Mouse (Mus musculus) right cerebral cortex, adult 18-20 months (tissue): ENCODE data around the gene Pdzd2.
A peak's percentile ranks its signal among the peaks of the same experiment; 100 is the strongest.
"Not testable (repeated sequence)": the region's sequence is repeated elsewhere in the genome, so short reads cannot be mapped to it uniquely, and the experiment has no call there.

ENCODE experiments used
- DNase-seq: peaks from one replicate; pipeline ENCODE4 v3.0.0; 2022; ENCODE audit warnings: mixed read lengths

The Pdzd2 gene

DNA sequence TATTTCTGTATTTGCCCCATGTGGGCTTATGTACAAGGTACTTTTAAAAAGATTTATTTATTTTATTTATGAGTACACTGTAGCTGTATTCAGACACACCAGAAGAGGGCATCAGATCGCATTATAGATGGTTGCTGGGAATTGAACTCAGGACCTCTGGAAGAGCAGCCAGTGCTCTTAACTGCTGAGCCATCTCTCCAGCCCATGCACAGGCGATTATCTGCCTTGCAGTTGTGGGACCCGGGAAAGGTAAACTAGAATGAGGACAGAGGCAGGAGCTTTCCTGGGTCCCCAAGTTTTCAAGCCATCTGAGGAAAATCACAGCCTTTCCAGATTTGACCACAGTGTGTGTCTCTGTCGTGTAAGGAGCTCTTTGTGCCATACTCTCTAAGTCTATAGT, 370.9 kb downstream of the Pdzd2 start:
- DNase-seq, result no peak

GRCm38 (mm10) chr15:12368357-12368756, 371.4 kb downstream of the Pdzd2 start:
- DNase-seq, result no peak

DNA sequence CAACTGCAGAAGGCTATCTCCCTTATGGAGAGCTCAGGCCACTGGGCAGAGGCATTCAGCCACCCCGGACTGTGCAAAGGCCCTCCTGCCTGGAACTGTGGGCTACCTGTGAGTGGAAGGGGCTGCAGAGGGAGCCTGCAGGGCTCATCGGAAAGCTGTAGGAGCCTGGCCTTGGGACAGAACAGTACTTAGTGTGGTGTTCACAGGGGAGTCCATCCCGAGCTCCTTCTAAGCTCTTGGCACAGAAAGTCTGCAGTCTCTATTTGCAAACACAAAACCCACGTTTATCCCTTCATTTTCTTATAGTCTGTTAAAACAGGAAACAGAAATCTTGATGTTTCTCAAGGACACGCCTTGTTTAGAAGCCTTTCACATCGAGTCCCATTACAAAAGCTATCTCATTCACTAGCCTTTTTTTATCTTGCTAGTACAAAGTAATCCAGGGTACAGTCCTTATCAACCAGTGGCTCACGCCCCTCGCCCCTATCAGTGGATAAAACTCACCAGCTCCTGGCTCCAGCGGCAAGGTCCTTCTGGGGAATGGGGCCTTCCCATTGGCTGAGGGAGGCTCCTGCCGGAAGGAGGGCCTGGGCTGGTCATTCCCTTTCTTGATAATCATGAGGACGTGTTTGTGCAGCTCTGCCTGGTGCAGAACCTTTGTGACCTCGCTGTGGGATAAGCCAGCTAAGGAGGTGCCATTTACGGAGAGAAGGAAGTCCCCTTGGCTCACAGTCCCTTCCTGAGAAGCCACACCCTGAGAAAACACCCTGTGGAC, 372.2 kb downstream of the Pdzd2 start:
- DNase-seq, result no peak

DNA sequence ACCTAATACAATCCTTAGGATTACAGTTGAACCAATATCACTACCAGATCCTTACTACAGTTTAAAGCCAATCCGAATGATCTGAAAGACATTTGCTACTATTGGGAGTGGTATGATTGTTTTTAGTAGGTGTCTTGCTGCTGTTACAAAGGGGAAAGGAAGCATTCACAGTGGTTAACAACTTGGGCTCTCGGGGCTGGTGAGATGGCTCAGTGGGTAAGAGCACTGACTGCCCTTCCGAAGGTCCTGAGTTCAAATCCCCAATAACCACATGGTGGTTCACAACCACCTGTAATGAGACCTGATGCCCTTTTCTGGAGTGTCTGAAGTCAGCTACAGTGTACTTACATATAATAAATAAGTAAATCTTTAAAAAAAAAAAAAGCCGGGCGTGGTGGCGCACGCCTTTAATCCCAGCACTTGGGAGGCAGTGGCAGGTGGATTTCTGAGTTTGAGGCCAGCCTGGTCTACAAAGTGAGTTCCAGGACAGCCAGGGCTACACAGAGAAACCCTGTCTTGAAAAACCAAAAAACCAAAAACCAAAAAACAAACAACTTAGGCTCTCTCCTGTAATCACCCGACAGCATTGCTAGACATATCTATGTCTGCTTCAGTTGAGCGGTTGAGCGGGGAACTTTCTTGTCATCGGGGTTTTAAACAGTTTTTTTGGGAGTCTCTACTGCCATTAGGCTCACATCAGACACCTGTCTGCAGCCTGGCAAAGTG, 373.0 kb downstream of the Pdzd2 start:
- not testable (repeated sequence) for DNase-seq

DNA sequence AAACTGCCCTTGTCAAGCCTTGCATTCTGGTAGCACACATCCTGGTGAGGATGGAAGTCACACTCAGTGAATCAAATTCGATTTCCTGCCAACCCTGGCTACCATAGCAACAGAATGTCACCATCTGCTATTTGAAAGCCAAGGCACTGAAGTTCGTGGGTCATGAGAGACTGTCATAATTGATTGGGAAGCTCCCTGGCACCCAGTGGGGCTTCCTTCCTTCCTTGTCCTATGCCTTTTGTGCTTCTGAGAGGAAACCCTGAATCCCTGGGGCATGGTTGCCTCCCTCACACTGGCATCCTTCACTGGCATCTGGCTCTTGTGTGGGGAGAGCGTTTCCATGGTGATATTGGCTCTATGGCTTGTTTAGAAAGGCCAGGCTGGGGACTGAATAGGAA, 373.7 kb downstream of the Pdzd2 start:
- DNase-seq, result peak; percentile 58

- DNase-seq, result no peak
Measured at GRCm38 (mm10) chr15:12365416-12366071, 374.2 kb downstream of the Pdzd2 start.

DNA sequence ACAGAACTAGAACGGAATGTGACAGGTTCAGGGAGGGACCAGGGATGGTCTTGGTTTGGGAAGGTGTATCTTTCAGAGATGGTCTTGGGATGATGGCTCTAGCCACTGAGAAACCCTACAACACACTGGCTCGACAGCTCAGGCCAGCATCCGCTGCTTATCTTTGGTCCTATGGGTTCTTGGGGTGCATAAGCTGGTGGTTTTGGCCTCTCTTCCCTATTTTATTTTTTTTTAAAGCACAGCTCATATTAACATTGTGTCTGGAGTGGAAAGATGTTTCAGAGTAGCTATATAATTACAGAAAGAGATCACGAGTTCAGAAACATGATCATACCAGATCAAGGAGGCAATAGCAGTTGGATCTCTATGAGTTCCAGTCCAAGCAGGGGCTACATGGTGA, 375.6 kb downstream of the Pdzd2 start:
- DNase-seq, result no peak

DNA sequence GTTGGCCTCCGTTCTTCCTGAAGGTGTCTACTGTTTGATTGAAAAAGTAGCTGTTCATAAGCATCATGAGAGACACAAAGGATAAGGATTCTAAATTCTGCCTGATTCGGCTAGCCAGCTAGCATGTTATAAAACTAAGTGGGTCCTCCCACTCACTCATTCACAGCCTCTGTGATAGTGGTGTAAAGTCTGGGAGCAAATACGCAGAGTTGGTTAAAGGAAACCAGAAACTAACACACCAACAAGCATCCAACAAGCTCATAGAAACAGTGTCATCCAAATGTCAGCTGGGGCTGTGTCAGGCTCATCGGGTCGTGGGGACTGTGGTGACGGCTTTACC, 377.1 kb downstream of the Pdzd2 start:
- peak; percentile 63 for DNase-seq

DNA sequence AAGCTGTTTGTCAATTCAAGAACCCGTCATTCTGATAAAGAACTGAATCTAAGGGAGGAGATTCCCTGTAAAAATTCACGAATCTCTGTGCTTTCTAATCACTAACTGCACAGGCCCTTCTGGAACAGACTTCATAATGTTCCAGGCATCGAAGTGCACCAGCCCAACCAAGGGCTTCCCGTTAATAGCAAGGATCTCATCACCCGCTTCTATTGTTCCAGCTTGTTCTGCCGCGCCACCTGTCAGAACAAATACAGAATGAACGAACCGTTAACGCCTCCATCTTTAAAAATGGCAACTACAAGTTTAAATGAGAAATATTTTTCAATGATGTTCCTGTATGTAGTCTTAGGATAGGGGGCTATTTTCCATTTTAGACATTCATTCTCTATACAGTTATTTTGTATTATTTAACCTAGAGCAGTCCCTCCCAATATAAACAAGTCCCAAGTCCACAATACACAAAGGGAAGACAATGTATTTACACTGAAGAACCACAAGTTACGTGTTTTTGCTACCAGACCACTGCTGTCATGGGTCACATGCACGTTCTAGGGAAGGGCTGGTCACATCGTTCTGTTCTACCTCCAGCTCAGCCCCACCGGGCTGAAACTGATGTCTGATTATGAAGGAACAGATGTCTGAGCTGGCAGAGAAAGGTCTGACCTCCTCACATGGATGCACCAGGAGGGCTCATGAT, 377.6 kb downstream of the Pdzd2 start:
- no peak for DNase-seq

DNA sequence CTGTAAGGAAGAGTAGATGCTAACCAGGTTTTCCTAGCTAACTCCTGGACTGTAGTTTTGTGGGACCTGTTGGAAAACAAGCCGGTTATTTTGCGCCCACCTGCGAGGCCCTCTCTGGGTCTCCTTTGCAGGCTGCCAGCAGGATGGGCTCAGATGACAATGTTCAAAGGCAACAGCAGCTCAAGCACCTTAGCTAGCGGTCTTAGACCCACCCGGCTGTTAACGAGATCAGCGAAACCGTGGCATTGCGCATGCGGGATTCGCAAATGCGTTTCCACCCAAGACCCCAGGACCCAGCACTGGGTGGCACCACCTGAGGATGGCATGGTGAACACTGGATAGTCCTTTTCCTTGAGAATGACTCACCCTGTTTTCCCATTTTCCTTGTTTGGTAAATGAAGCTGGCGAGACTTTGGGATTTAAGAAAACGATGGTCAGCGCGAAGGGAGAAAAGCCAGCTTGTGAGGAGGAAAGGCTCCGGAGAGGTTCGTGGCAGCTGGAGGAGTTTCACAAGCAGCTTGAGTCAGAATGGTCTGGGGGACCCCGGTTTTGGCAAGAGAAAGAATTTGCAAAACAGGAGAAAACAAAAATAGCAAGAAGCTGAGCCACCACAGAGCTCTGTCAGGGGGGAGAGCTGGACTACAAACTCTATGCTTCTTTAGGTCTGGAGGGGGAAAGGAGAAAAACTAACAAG, 379.1 kb downstream of the Pdzd2 start:
- no peak for DNase-seq

DNA sequence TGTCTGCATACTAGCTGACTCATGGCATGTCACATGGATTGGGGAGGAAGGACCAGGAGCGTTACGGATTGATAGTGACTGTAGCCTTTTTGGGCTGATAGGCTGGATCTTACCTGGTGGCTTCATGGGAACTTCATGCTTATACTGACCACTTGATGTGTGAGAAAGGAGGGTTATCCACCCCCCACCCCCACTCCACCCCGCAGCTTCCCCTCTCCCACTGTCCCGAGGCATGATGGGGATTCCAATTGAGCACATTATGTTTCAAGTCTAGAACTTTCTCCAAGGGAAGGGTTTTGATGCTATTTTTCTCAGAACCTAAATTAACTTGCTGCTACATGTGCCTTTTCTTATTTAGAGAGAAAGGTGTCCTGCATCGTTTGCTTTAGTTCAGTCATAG, 381.3 kb downstream of the Pdzd2 start:
- DNase-seq, result no peak

GRCm38 (mm10) chr15:12357459-12357858, 382.3 kb downstream of the Pdzd2 start:
- DNase-seq, result no peak

- DNase-seq, result no peak
Measured at GRCm38 (mm10) chr15:12355907-12356306, 383.8 kb downstream of the Pdzd2 start.

DNA sequence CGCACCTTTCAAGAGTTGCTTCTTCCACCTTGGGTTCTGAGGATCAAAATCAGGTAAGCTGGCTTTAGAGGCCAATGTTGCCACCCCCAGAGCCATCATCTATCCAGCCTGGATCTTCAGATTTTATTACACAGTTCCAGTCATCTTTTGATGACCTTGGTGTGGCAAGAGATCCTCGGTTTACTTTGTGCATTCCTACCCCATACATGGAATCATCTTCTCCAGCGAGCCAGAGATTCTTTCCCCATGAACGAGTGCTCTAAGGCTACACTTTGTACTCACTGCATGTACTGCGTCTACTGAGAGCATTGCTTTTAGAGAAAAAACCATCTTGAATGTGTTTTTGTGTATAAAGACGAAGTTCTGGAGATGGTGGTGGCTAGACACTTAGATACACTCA, 384.5 kb downstream of the Pdzd2 start:
- no peak for DNase-seq

DNA sequence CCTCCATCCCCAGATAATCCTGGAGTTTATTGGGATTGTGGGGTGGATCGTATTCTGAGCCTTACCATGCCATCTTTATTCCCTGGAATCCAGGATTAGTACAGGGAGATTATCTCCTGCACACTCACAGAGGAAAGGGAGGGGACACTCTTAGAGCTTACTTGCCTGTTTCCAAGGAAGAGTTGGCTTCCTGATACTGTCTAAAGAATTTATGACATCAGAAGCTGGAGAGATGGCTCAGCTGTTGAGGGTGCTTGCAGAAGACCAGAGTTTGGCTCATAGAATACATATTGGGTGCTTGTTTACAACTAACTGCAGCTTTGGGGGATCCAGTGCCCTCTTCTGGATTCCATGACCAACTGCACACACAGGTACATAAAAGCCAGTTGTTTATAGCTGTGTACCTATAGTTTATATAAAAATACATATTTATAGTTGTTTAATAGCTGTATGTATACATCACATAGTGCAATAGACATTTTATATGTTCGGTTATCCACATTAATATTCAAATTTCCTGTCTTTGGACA, 385.4 kb downstream of the Pdzd2 start:
- no peak for DNase-seq

DNA sequence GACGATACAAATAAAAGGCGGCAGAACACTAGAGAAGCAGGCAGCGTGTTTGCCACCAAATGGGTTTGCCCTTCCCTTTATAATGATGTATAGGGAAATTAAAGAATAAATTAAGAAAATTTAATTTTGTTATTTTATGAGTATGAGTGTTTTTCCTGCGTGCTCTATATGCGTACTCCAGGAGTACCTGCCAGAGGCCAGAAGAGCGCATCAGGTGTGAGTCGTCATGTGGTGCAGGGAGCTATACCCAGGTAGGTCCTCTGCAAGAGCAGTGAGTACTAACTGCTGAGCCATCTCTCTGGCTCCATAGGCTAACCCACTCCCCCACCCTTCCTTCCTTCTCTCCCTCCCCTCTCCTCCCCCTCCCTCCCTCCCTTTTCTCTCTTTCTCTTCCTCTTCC, 388.3 kb downstream of the Pdzd2 start:
- no peak for DNase-seq

- DNase-seq, result no peak
Measured at GRCm38 (mm10) chr15:12349840-12350239, 389.9 kb downstream of the Pdzd2 start.

GRCm38 (mm10) chr15:12348950-12349349, 390.8 kb downstream of the Pdzd2 start:
- no peak for DNase-seq

- no peak for DNase-seq
Measured at GRCm38 (mm10) chr15:12346916-12347315, 392.8 kb downstream of the Pdzd2 start.

GRCm38 (mm10) chr15:12341401-12341758, 398.3 kb downstream of the Pdzd2 start:
- DNase-seq, result no peak

GRCm38 (mm10) chr15:12340536-12341400, 399.0 kb downstream of the Pdzd2 start:
- no peak for DNase-seq

DNA sequence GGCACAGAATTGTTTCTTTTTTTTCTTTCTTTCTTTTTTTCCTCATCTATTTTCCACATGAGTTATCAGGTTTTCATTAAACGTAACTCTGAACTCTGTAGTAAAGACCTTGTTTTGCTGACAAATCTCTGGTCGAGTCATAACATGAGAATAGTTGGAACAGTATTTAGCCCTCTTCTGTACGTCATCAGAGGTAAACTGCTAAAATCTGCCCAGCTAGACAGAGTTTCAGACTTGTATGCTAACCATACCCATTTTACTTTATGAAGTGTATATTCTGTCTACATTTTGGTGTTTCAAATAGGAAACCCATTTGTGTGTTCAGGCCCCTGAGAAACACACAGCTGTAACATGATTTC, 402.0 kb downstream of the Pdzd2 start:
- DNase-seq, result no peak
